Mouse (Mus musculus): ENCODE measurements at regions not wholly inside any gene's neighbourhood (a gene's known extent, or its start where the extent isn't known, plus 50 kb on each side); places are given as distances from the start of the nearest gene placed in this dataset.
A peak's percentile ranks its signal among the peaks of the same experiment; 100 is the strongest.

DNA sequence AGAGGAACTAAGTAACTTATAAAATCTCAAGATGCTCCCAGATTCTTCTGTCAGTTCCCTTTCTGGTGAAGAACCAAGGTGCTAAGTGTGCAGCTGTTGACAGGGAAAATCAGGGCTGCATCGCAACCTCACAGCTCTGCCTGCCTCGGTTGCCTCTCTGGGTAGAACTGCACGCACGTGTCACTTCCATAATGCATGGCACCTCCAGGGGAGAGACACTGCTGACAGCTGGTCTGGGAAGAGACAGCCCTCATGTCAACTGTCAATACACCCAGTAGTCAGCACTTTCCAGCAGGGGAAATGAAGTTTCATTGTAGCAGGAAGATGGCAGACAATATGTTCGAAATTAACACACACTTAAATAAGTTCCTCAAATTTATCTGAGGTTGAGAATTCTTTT lies 376.2 kb upstream of the Nrp1 start:
- no peak for DNase-seq

GRCm38 (mm10) chr8:127985616-127986015 lies 372.8 kb upstream of the Nrp1 start:
- peak; percentile 51 for DNase-seq

DNA sequence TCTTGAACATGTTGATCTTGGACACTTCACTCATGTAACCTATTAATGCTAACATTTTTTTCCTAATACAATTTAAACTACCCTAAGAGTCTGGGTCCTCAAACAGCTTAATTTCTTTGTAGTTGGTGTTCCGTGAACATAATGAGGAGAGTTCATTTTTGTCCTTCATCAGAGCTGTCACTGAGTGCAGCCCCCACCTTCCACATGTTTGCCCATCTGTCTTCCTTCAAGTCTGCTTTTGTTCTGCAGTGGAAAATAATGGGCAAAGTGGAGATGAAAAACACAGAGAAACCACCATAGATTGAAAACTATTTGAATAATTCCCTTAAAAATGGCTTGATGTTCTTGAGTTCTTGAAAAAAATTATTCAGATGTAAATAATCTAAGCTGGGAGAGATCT lies 369.5 kb upstream of the Nrp1 start:
- DNase-seq: no peak

- no peak for DNase-seq
Measured at GRCm38 (mm10) chr8:127994898-127995297, 363.5 kb upstream of the Nrp1 start.

DNA sequence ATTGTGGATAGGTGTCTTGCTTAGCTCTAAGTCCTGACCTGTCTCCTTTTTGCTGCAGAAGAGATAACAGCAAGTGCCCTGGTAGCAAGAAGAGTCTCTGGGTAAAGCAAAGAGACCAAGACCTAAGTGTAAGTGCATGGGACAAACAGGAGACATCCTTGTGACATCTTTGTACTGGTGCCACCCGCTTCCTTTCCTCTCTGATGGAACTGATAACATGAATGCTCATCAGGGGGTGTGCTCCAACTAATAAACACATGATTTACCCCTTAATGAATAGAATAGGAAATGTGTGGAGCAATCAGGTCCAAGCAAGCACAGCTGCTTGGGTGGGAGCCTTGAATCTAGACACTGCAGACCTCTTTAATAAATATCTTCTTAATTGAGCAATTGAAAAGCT lies 362.9 kb upstream of the Nrp1 start:
- DNase-seq: no peak

GRCm38 (mm10) chr8:128002386-128002785 lies 356.0 kb upstream of the Nrp1 start:
- DNase-seq: no peak

DNA sequence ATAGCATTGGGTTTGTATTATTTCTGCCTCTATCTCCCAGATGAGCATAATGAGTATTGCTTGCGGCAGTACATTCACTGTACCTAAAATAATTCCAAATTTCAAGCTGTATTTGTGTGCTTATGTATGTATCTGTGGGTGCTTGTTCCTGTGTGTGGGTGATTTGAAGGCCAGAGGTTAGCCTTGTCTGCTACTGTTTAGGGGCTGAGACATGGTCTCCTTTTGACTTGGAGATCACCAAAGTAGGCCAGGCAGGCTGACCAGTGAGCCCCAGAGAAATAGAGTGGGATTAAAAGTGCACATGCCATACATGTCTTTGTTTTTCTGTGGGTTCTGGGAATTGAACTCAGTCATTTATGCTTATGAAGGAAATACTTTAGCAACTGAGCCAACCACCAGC lies 355.6 kb upstream of the Nrp1 start:
- DNase-seq: no peak

GRCm38 (mm10) chr8:128003385-128003784 lies 355.0 kb upstream of the Nrp1 start:
- DNase-seq: no peak

DNA sequence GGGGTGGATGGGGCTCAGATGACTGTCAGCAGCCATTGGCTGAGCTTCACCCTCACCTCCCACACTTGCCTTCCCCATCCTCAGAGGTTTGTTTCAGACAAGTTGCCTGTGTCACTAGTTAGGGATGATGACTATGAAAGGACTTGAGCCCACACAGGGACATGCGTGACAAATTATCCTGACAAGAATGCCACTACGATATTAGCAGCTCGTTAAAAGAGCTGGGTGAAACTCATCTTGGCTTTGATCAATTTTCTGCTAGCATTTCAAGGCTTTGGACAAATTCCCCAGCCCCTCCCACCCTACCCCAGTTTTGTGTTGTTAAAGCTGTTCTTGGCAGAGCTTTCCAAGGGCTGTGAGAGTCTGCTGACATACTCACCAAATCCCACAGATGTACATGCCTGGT lies 354.5 kb upstream of the Nrp1 start:
- no peak for DNase-seq

- DNase-seq: no peak
Measured at GRCm38 (mm10) chr8:128009393-128010010, 348.9 kb upstream of the Nrp1 start.

DNA sequence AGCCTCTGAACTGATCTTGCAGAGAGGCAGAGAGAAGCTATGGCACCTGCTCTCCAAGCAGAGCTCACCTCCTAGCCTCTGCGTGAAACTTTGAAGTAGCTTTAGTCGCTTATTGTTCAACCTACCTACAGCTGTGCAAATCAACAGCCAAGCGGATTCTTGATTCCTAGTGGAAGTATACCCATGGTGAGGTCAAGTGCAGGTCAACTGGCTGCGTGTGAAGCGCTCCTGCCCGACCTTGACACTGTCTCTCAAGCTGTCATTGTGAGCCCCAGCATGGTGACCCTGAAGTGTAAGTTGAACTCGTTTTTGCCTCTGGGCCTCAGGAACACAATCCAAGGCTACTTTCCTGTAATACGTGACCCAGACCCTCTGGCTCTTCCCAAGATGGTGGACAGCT lies 341.2 kb upstream of the Nrp1 start:
- no peak for DNase-seq

DNA sequence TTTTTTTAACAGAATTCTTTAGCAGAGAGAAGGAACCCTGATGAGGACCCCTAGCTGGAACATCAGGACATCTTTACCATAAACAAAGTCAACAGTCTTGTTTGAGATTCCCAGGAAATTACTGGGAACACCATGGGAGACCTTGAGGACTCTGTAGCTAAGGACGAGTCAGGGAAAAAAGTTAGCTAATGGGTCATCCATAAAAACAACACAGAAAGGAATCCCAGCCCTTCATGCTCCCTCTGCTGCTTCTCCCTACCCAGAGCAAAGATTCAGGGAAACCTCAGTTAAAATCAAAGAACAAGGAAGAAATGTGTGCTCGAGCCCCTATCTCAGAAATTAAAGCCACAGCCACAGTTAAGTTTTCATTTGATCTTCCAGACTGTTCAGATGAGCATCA lies 334.7 kb upstream of the Nrp1 start:
- no peak for DNase-seq

DNA sequence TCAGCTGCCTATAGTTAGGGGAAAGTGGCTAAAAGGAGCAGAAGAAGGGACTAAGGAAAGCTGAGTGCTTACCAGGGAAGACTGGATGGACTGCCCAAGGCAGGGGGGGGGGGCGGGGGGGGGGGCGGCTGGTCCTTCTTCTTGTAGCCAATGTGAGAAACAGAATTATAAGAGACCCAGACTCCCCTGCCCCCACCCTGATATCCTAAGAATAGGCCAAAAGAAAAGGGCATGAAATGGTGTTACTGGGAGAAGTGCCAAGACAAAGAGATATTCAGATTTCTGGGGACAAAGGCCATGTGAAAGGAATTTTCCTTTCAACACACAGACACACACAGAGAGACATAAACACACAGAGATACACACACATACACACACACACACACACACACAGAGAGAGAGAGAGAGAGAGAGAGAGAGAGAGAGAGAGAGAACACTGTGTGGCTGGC lies 333.6 kb upstream of the Nrp1 start:
- DNase-seq: peak; percentile 44

GRCm38 (mm10) chr8:128025251-128025856 lies 333.1 kb upstream of the Nrp1 start:
- DNase-seq: peak; percentile 84

- no peak for DNase-seq
Measured at GRCm38 (mm10) chr8:128026981-128027380, 331.4 kb upstream of the Nrp1 start.

DNA sequence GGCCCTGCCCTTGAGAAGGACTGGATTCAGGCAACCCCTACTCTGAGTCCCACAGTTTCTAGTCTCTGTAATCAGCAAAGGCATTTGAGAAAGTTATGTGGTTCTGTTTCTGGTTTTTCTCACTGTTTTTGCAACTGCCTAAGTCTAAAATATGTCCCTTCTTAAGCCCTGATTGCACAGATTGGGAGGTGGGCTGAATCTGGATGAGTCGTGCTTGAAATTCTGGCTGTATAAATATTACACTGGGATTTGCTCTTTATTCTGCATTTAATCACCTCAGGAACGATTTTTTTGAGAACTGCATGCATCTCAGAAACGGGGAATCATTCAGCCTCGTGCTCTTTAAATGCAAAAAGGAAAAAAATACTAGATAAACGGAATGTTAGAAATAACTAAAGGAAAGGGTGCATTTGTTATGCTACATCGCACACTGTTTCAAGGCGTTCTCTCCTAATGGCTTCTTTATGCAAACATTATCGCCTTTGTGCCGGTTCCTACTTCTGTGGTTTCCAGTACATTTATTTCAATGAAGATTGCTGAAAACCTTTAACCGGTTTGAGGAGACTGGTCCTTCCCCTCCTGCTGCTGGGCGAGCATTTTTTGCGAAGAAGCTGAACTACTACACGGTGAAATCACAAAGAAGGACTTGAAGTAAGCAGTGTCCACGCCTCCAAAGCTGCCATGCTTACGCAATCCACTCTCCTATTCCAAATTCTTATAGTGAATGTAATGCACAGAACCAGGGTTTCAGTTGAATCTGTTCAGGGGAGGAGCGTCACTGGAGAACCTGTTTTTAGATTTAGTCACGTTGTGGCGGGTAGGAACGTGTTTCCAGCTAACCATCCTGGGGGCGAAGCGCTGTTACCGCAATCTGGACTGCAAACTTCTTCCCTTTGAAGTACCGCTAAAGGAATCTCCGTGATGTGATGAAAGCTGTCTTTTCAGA lies 327.8 kb upstream of the Nrp1 start:
- DNase-seq: no peak

- peak; percentile 49 for DNase-seq
Measured at GRCm38 (mm10) chr8:128034127-128034526, 324.3 kb upstream of the Nrp1 start.

DNA sequence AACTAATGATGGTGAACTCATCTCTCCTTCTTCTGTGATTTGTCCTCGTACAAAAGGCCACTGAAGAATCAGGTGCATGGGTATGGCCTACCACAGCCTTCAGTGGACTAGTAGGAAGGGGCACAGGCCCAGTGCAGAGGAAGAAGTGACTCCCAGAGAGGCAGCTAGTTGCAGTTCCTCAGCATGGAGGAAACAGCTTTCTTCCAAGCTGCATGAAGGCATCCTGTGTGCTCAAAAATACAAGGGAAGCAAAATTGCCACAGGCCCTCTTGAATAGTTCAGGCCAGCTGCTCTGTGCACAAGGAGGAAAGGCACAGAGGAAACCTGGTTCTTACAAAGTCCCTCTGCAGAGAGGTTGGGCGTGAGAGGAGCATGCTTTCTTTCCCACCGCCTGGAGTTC lies 322.7 kb upstream of the Nrp1 start:
- DNase-seq: no peak

DNA sequence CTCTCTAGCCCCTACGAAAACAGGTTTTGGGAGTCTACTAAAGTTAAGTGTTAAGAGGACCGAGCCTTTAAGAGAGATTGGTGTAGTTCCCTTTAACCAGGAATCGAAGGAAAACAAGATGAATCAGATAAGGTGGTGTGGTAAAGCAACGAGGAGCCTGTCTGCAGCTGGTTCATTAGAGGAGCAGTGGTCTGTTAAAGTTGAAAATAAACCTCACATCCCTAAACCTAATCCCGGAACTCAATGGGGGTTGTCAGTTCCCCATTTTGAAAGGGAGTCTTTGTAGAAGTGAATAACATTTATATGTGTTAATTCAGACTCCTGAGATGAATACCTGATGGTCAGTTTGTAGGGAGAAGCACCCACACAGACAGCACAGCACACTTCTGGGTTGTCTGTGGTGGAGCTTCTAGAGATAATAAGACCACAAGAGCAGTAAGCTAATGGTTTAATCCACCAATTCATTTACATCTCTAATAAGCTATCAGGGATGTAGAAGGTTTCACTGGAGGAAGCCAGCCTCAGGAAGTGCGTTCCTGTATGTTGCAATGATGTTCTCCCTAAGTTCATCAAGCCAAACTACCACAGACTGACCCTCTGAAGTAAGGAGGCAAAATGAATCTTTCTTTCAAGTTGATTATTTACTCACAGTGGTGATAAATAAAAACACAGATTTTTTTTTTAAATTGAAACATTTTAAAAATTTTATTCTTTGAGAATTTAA lies 318.9 kb upstream of the Nrp1 start:
- no peak for DNase-seq

DNA sequence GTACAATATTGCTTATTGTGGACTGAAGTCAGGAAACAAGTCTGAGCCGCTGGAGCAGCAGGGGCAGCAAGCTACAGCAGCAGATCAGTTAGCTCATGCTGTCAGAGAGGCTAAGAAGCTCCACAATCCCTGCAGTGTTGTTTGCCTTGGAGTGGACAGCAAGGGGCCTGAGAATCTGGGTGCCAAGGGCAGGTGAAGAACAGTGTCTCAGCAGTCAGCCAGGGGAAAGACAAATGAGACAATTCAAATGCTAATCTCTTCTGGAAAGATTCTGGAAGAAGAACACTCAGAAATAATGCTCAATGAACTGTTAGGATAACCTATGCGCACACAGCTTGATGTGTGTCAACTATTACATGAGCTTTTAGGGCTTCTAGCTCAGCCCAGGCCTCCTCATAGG lies 315.5 kb upstream of the Nrp1 start:
- no peak for DNase-seq

- DNase-seq: no peak
Measured at GRCm38 (mm10) chr8:128043392-128043791, 315.0 kb upstream of the Nrp1 start.

DNA sequence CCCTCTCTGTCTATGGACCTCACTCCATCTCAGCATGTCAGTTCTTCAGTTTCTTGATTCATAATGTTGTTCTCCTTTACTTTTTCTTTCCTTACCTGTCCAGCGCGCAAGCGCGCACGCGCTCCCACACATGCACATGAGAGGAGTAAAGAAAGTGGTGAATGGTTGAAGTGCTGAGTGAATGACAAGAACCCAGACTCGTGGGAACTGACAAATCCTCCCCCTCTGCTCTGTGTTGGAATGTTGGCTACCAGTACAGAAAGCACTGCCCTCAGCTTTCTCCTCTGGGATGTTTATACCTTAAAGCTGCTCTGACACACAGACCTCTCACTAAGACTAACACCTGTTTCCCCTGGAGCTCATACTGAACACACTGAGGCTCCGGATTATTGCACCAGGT lies 302.2 kb upstream of the Nrp1 start:
- DNase-seq: no peak

DNA sequence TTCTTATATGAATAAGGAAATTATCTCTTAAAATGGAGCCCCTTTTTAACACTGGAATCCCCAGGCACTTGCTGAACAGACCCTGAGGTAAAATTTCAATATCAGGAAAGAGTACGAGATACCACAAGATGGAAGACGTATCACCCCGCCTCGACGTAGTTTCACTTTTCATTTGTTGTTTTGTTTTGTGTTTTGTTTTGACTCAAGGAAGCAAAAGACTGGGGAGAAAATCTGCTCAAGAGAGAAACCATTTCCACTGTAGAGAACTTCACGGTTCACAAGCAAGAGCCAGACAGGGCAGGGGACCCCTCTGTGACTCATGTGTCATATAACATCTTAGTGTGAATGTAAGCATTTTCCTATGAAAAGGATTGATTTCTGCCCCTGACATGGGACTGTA lies 300.6 kb upstream of the Nrp1 start:
- DNase-seq: no peak

Measured in heart, postnatal 4 days (tissue).